In genomic region chr13:105266746-105267145, GRCm38 (mm10) we compare ENCODE assay signal across 11 mouse cellular contexts. TPM values are rescaled to one million over a fixed set of nuclear protein-coding genes. Genes with fewer than 3 reads are reported as not detected.
DNase-seq lines count a peak whose midpoint lies in the region; ATAC-seq and TF ChIP-seq lines count a peak whose summit lies in the region.
"Had no signal": no experiment of that assay in that cellular context is flagged by ENCODE, and none has a peak within 500 bp of the region (broad histone marks: within the 10 kb centered on the region; RNA-seq: fewer than 3 reads in every experiment).

No protein-coding gene starts in this region.

- no peak for TF ChIP-seq EP300 in stomach, postnatal 0 days (optimal IDR thresholded peaks at IDR 0.05)

- TF ChIP-seq CTCF in stomach, postnatal 0 days (IDR thresholded peaks at IDR 0.05; ENCODE audit: low read depth), result peak; percentile 79

- no peak overlapping the region for H3K4me2 ChIP-seq in forebrain, embryonic 11.5 days (ENCODE audit: low read depth, low read length, severe bottlenecking)
- H3K4me2 ChIP-seq in forebrain, embryonic 15.5 days (replicated peaks), result no peak overlapping the region
- no peak overlapping the region for H3K4me2 ChIP-seq in stomach, postnatal 0 days (replicated peaks; ENCODE audit: low read depth)
- H3K4me2 ChIP-seq: heart, embryonic 15.5 days; neural tube, embryonic 13.5 days had no signal

- no peak overlapping the region for H3K4me3 ChIP-seq in forebrain, embryonic 11.5 days (ENCODE audit: low read depth, low read length)
- no peak overlapping the region for H3K4me3 ChIP-seq in forebrain, embryonic 10.5 days
- H3K4me3 ChIP-seq in forebrain, embryonic 15.5 days, result no peak overlapping the region
- H3K4me3 ChIP-seq in stomach, postnatal 0 days (ENCODE audit: low read depth, low read length), result no peak overlapping the region
- H3K4me3 ChIP-seq: heart, embryonic 15.5 days; neural tube, embryonic 13.5 days had no signal

- H3K9me3 ChIP-seq in forebrain, embryonic 11.5 days (ENCODE audit: control insufficient read depth, low read length), result no peaks in the 10 kb centered on the region
- no peaks in the 10 kb centered on the region; the same call in 1 of the 2 replicates for H3K9me3 ChIP-seq in forebrain, embryonic 10.5 days
- H3K9me3 ChIP-seq in forebrain, embryonic 15.5 days, result no peaks in the 10 kb centered on the region
- no peaks in the 10 kb centered on the region for H3K9me3 ChIP-seq in stomach, postnatal 0 days (ENCODE audit: control insufficient read depth, low read length)
- H3K9me3 ChIP-seq: G1E; heart, embryonic 15.5 days had no signal

- H3K9ac ChIP-seq in forebrain, embryonic 11.5 days (ENCODE audit: low read length), result no peak overlapping the region
- no peak overlapping the region for H3K9ac ChIP-seq in forebrain, embryonic 15.5 days (replicated peaks)
- H3K9ac ChIP-seq in stomach, postnatal 0 days (ENCODE audit: low read length), result no peak overlapping the region
- H3K9ac ChIP-seq: heart, embryonic 15.5 days; neural tube, embryonic 13.5 days had no signal

- H3K4me1 ChIP-seq in forebrain, embryonic 11.5 days (replicated peaks; ENCODE audit: control insufficient read depth, insufficient read depth, low read length), result no peaks in the 10 kb centered on the region
- no peaks in the 10 kb centered on the region for H3K4me1 ChIP-seq in forebrain, embryonic 10.5 days
- peaks cover 3% of the 10 kb centered on the region; the same call in 1 of the 2 replicates for H3K4me1 ChIP-seq in forebrain, embryonic 15.5 days
- no peaks in the 10 kb centered on the region for H3K4me1 ChIP-seq in stomach, postnatal 0 days (replicated peaks; ENCODE audit: control insufficient read depth, insufficient read depth)
- H3K4me1 ChIP-seq: heart, embryonic 15.5 days; neural tube, embryonic 13.5 days had no signal

- no peak for DNase-seq in forebrain, embryonic 11.5 days (ENCODE audit: low spot score)
- DNase-seq in forebrain, embryonic 10.5 days (ENCODE audit: extremely low spot score, low spot score), result no peak
- DNase-seq in 3T3-L1 (ENCODE audit: low read depth, low spot score), result peak; percentile 52
- DNase-seq in adrenal gland, postnatal 36 days, result peak; percentile 40 to 64
- DNase-seq in kidney, postnatal 10 days, result peak; percentile 69
- DNase-seq in lung, postnatal 14 days, result peak; percentile 60
- peak; percentile 34 for DNase-seq in stomach, postnatal 0 days (ENCODE audit: low spot score)

- H3K36me3 ChIP-seq in forebrain, embryonic 11.5 days (ENCODE audit: control insufficient read depth, insufficient read depth, low read length), result no peaks in the 10 kb centered on the region
- no peaks in the 10 kb centered on the region; the same call in 1 of the 2 replicates for H3K36me3 ChIP-seq in forebrain, embryonic 10.5 days (replicated peaks)
- peaks cover 11% of the 10 kb centered on the region for H3K36me3 ChIP-seq in forebrain, embryonic 15.5 days
- no peaks in the 10 kb centered on the region for H3K36me3 ChIP-seq in stomach, postnatal 0 days (ENCODE audit: control insufficient read depth, insufficient read depth, low read length)
- H3K36me3 ChIP-seq: G1E; heart, embryonic 15.5 days had no signal

- no peaks in the 10 kb centered on the region for H3K27me3 ChIP-seq in forebrain, embryonic 11.5 days (ENCODE audit: control insufficient read depth, insufficient read depth, low read length)
- no peaks in the 10 kb centered on the region for H3K27me3 ChIP-seq in forebrain, embryonic 10.5 days (ENCODE audit: poor library complexity, severe bottlenecking)
- no peaks in the 10 kb centered on the region for H3K27me3 ChIP-seq in forebrain, embryonic 15.5 days
- no peaks in the 10 kb centered on the region for H3K27me3 ChIP-seq in stomach, postnatal 0 days (ENCODE audit: control insufficient read depth, insufficient read depth, low read length)
- H3K27me3 ChIP-seq: heart, embryonic 15.5 days; neural tube, embryonic 13.5 days had no signal

- ATAC-seq in forebrain, embryonic 11.5 days (replicated peaks; ENCODE audit: low FRiP score), result peak; percentile 69; the same call in 1 of the 2 replicates
- peak; percentile 79 for ATAC-seq in forebrain, embryonic 15.5 days (replicated peaks)
- peak; percentile 53; the same call in 1 of the 2 replicates for ATAC-seq in stomach, postnatal 0 days (ENCODE audit: low FRiP score, low TSS enrichment)

- H3K27ac ChIP-seq in forebrain, embryonic 11.5 days (ENCODE audit: low read depth, low read length), result no peak overlapping the region
- H3K27ac ChIP-seq in forebrain, embryonic 10.5 days, result no peak overlapping the region
- no peak overlapping the region for H3K27ac ChIP-seq in forebrain, embryonic 15.5 days (replicated peaks)
- H3K27ac ChIP-seq in stomach, postnatal 0 days (replicated peaks), result no peak overlapping the region
- H3K27ac ChIP-seq: heart, embryonic 15.5 days; neural tube, embryonic 13.5 days had no signal

- 59% methylated on average over 3 of the region's 3 CpGs for WGBS in forebrain, embryonic 11.5 days
- WGBS in forebrain, embryonic 10.5 days, result 66% methylated on average over 3 of the region's 3 CpGs
- WGBS in forebrain, embryonic 15.5 days, result 49% methylated on average over 3 of the region's 3 CpGs
- 33% methylated on average over 3 of the region's 3 CpGs for WGBS in stomach, postnatal 0 days

RNA-seq across cellular contexts. Expression of gene Rnf180, which starts 27.9 kb away (rescaled TPM):
- 10.7 and 11.3 TPM in 2 replicates for polyA plus RNA-seq in forebrain, embryonic 11.5 days (2014; fragmentation: Nextera tagmentation; extraction: Ambion mirVana)
- polyA plus RNA-seq in forebrain, embryonic 10.5 days (2016; fragmentation: Nextera tagmentation; extraction: Ambion mirVana), result 6.4 and 6.6 TPM in 2 replicates
- total RNA-seq in adrenal gland, postnatal 36 days (2021), result 10 to 100 TPM; 12.7 to 16.2 TPM
- 42.8 and 43.7 TPM in 2 replicates for polyA plus RNA-seq in forebrain, embryonic 15.5 days (2015; fragmentation: Nextera tagmentation; extraction: Ambion mirVana)
- polyA plus RNA-seq in stomach, postnatal 0 days (2015; fragmentation: Nextera tagmentation; extraction: Ambion mirVana), result 1.2 and 1.5 TPM in 2 replicates
- polyA plus RNA-seq: G1E had no signal

Comparison
In these comparisons a context has a peak if more than half of its experiments do, and no peak if none do; other contexts are left out.
1. DNase-seq: peak in 3T3-L1 (single experiment), adrenal gland, postnatal 36 days (2 of 2), kidney, postnatal 10 days (single experiment), lung, postnatal 14 days (single experiment) and stomach, postnatal 0 days (single experiment); none in forebrain, embryonic 11.5 days (single experiment) and forebrain, embryonic 10.5 days (single experiment).
2. Peak in every context shown above with its lines, with median percentiles within 50 percentile points of each other: ATAC-seq.